Mouse (Mus musculus): ENCODE data around the gene Pnpo.

- TF ChIP-seq ZNF384 (IDR thresholded peaks at IDR 0.05; ENCODE audit: low read depth, low read length) (no peak), MAFK (IDR thresholded peaks at IDR 0.05; ENCODE audit: insufficient read depth, low read depth, low read length) (no peak), HCFC1 (IDR thresholded peaks at IDR 0.05; ENCODE audit: borderline replicate concordance, insufficient read depth, low read length) (no peak), ZC3H11A (IDR thresholded peaks at IDR 0.05; ENCODE audit: borderline replicate concordance, low read depth, low read length) (no peak), CHD2 (IDR thresholded peaks at IDR 0.05; ENCODE audit: low read depth, low read length) (no peak)
These were observed 35.2 kb downstream of the Pnpo start for GRCm38 (mm10) chr11:96908594-96908993.

Measured in ES-E14 (cell line).